Mouse (Mus musculus) monocyte, adult 5-6 weeks (primary cell): ENCODE results near the gene Mrap. TPM values are rescaled to one million over a fixed set of nuclear protein-coding genes. Genes with fewer than 3 reads are reported as not detected.

Experiments used
- ATAC-seq: fragments of 153-309, 156-312 bp; replicated peaks from 2 replicates; pipeline ENCODE4 v1.8.0; 2017; ENCODE audit warnings: mild to moderate bottlenecking; ENCODE audit not compliant: low TSS enrichment, insufficient number of reproducible peaks, severe bottlenecking, poor library complexity, low FRiP score
- total RNA-seq: library from RNA; stranded (forward); fragments of 200-1000, 200-491, 200-594 nt; gene quantifications from 3 replicates; pipeline ENCODE4 v1.2.3, GENCODE M21; 2017

Mrap gene
- total RNA-seq, 1 experiment from 2014 or later: not detected

DNA sequence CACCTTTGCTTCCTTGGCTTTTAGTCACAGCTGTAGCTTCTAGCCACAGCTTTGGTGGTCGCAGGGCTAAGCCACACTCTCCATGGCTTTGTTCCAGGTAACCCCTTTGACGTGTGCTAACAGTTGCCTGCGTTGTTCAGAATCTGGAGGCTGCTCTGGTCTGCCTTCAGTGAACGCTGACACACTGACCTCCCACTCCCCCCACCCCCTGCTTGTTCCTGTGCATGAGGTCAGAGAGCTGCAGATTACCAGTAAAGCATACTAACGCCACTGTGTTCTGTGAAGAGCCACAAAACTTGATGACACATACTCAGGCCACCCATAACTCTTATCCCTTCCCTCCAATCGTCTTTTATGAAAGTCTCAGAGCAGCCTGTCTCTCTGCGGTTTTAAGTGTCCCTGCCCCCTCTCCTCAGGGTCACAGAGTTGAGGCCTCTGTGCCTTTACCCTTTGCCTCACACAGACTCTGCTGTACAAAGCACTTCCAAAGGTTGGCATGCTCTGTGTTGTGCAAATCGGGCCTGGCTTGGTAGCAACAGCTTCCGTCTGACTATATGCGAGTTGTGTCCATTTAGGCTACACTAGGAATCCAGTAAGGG lies 1.2 kb upstream of the Mrap start:
- ATAC-seq: no peak

DNA sequence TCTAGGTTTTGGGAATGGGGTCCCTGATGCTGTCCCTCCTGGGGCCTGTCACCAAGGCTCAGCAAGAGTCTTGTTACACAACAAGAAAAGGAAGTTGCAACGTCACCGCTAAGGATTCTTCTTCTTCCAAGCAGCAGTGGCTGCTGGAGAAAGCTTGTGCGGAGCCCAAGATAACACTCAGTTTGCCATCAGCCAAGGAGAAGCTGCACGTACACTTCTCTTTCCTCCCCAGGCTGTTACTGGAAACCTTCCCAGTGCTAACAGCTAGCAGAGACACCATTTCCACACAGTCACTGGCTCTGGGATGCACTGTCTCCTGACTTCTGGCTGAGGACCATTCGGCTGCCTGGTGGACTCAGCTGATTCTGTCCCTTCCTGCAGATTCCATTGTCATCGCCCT lies 9.1 kb downstream of the Mrap start:
- ATAC-seq: no peak

DNA sequence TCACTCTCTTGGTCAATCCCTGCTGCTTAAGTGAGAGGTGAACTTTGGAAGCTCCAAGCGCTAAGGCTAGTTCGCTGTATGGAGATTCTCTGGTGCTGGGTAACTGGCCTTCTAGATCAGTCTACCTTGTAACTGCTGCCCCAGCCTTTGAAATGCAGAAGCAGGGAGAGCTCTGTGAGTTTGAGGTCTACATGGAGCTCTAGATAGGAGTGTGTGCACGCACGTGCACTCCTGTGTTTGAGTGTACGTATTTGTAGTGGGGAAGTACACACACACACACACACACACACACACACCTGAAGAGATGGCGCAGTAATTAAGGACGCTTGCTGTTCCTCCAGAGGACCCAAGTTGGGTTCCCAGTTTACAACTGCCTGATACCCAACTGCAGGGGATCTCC lies 10.2 kb downstream of the Mrap start:
- no peak for ATAC-seq

DNA sequence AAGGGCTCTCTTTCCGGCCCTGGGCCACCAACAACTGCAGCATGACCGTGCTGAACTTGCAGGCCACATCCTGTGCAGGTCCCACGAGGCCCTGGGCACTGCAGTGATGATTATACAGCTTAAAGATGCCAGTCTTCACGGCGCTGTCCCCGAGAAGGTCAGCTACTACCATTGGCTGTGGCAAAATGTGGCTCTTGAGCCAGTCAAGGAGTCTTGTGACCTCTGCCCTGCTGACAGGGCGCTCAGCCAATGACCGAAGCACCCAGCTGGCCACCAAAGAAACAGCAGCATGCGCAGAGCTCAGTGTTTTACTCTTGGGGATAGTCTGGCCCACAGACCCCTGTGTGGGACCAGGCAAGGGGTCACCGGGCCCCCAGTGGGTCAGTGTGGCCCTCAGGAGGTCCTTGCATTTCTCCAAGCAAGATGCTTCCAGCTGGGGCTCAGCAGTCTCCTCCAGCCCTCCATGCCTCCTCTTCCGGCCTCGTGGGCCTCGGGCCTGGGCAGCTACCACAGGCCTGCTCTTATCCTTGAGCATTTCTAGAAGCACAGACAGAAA lies 15.5 kb downstream of the Mrap start:
- no peak for ATAC-seq

DNA sequence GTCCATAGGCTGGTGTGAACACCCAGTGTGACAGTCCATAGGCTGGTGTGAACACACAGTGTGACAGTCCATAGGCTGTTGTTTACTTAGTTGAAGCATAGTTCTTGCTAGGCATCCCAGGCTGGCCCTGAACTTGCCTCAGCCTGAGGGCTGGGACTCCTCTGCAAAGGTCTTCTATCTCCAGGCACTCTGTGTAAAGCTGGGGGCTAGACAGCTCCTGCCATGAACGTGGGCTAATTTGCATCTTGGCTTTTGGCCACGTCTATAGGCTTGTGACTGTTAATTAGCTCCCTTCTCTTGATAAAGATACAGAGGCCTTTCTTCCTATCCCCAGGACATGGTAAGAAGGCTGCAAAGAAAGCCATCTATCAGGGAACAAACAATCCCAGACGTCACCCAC lies 21.3 kb downstream of the Mrap start:
- no peak for ATAC-seq

DNA sequence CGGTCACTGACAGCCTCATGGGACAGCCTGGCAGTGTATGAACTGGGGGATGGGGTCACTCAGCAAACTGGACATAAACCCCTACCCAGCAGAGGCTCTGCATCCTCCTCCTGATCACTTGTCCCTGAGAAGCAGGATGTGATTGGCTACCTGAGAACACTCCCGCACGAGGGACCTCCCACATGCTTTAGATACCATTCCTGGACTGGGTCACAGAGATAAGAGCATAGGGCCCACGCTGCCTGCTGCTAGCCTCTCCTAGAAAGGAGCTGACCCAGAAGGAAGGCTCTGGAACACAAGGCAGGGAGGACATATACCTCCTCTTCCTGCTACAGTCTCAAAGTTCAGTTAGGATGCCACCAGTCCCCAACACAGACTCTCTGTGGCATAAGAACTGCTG lies 22.5 kb downstream of the Mrap start:
- no peak for ATAC-seq

DNA sequence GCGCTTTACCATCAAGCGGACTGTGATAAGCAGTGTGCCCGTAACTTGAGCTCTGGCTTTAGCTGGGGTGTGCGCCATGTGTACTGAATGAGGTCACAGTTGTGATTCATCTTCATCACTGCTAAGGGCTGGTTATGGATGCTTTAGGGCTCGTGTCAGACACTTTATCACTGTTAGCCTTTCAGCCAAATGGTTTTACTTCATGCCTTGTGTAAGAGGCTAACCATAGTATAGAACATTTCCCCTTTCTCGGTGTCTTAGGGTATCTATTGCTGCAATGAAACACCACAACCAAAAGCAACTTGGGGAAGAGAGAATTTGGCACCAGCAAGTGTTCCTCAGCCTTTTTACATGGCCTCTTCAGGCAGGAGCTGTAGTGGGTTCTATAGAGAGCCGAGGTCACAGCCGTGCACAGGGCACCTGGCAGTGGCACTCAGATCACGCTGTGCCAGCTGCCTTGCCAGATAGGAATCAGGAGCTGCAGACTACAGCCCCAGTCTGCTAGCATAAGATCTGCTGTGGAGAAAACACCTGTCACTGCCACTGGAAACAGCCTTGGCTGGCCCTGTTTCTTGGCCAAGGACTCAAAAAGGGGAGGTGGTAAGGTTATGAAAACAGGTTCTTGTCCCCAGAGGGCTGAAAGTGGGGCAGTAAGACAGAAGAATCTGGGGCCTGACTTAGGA lies 27.3 kb downstream of the Mrap start:
- no peak for ATAC-seq

DNA sequence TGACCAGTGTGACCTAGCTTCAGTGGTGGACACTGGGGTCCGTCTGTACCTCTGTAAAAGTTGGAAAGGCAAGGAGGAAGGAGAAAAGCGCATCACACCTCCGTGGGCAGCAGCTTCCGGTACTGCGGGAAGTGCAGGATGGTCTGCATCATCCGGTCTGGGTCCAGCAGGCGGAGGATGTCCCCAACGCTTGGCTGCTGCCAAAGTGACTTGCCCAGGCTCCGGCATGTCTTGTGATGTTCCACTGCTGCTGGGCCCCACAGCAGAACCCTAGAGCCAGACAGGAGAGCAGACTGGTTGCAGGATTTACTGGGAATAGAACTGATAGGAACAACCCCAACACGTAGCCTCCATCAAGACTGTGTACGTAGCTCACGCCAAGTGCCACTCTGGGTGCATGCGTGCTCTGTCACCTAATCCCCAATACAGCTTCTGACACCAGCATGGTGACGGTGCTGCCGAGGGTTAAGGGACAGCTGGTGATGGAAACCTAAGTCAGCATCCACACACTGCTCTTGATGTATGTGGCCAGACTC lies 29.0 kb downstream of the Mrap start:
- ATAC-seq: no peak

DNA sequence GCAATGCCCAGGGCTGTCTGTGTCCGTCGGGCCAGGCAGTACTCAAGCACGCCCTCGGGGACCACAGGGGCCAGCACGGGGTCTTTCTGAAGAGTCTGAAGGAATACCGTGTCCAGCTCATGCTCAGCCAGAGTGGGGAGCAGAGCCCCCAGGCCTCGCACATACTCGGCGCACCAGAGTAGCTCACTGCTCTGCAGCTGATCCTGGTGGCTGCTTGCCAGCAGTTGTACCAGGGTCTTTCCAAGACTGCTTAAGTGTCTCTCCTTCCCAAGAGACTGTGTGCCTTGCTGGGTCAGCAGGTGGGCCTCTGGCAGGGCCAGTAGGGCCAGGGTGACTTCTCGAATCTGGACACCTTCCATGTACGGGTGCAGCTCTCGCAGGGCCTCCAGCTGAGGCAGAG lies 36.2 kb downstream of the Mrap start:
- no peak for ATAC-seq

DNA sequence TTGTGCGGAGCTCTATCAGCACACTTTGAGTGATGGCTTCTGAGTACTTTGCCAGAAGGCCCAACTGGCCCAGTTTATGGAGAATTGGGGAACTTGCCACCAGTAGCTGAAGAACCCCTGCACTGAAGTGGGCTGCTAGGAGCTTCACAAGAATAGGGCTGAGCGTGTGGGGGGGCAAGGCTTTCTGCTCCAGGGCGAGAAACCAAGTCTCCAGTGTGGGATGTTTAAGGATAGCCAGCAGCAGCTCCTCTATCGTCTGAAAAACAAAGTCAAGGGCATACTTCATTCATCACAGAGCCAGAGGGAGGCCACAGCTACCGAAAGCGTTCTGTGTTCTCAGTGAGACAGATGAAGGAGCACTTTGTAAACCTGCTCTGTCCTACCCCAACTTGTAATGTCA lies 36.6 kb downstream of the Mrap start:
- ATAC-seq: no peak

DNA sequence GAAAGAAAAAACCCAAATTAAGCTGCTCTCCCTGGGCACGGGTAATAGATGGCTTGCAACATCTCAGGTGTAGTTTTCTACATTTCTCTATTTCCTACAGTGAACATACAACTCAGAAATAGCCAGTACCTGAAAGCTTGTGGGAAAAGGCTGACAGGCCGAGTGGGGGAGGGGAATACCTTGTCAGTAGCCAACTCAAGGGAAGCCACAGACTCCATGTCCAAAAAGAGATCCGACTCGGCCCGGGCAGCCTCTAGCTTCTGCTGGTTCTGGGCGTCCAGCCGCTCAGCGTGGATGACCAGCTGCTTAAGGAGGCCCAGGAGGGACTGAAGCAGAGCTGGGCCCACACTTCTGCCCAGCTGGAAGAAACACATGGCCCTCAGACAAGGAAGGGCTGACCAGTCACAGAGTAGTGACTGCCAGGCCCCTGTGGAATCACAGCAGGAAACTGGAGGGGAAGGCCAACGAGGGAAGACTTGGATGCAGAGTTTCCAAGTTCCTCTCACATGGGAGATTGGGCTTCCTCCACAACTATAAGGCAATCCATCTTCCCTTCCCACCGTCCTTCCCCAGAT lies 38.0 kb downstream of the Mrap start:
- ATAC-seq: no peak

DNA sequence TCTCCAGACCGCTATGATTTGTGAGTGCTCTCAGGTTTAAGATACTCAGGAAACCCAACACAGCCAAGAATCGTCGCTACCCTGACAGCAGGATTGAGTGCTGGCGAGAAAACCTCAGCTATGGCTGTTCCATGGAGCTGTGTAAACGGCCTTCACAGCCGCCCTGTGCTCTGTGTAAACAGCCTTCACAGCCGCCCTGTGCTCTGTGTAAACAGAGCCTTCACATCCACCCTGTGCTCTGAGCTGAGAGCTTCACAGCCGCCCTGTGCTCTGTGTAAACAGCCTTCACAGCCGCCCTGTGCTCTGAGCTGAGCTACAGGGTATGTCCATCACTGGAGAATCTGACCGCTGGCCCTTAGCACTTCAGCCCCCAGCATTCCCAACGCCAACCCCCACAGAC lies 41.8 kb downstream of the Mrap start:
- no peak for ATAC-seq

DNA sequence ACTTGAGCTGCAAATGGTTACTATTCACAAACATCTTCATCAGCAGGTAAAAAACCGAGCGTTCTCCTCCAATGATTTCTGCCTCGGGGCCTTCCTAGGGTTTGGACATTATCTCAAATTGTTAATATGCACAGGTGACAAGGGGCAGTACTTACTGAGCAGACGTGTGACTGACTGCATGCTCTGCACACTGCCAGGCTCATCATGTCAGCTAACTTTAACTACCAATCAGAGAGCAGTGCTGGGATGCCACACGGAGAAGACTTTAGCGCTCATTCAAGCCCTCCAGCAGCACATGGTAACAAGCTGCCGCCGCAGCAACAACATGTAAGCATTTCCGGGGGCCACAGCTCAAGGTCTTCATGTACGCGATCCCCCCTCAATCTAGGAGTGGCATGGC lies 45.3 kb downstream of the Mrap start:
- ATAC-seq: no peak

DNA sequence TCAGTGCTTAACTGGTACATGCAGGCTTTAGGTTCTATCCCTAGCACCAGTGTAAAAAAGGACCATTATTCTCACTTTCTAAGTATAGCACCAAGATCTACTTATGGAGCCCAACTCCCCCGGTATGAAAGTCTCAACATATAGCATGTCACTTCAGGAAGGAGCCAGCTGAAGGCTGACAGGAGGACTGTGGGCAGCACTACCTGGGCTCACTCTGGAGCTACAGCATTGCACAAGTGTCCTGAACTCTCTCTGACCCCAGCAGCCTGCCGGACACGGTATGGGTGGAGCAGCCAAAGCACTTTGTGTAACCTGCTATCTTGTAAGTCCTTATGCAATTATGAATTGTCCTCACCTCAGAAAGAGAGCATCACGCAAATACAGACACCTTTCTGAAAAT lies 47.2 kb downstream of the Mrap start:
- no peak for ATAC-seq

DNA sequence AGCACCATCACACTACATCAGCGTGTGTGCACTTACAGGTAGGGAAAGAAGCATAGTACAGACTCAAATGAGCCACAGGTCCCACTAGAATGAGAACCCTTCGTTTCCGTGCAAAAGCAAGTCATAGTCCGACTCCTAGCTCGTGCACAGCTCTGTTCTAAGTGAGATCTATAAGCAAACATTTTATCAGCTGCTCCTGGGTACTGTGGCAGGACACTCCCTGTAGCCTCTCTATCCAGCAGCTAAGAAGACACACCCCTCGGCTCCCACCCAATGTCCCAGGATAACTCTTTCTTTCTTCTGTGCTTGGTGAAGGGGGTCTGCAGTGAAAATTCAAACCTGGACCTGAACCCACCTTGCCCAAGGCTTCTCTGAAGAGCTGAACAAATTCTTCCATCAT lies 50.6 kb downstream of the Mrap start:
- ATAC-seq: no peak

DNA sequence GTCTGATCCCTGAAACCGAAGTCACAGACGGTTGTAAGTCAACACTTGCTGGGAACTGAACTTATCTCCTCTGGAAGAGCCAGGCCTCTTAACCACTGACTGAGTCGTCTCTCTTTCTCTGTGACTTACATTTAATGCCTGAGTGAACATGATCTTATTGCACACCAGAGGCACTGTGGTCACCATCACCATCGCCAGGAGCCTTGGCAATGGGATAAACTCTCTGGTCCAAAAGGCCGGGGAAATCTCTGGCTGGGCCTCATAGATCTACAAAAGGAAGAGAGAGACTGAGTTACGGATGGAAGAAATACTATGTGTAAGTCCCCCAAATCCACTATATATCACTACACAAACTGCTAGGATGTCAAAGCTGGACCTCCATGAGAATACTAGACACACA lies 52.9 kb downstream of the Mrap start:
- no peak for ATAC-seq

DNA sequence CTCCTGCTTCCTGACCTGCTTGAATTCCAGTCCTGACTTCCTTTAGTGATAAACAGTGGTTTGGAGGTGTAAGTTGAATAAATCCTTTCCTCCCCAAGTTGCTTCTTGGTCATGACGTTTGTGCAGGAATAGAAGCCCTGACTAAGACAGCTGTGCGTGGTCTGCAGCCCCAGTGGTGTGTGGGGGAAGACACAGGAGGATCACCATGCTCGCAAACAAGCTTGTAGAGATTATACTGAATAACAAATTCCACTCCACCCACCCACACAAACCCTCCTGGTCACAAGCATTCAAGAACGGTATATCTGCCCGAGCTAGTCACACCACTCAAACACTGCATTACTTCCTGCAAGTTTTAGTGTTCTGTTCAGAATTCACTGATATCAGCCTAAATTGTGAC lies 54.1 kb downstream of the Mrap start:
- ATAC-seq: no peak

DNA sequence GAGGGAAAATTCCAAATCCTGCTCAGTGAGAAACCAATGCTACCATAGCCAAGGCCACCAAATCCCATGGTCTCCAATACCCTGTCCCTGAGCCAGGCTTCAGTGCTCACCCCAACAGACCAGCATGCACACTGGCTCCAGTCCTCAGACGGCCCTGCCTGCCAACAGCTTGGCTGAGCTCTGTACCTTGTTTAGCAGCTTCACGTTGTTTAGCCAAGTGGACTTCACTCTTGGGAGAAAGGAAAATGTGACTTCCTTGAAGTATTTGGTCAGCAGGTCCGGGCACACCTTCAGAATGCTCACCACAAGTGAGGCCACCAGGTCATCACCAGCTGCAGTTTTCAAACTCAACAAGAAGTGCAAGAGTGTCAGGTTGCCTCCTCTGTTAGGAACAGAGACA lies 54.5 kb downstream of the Mrap start:
- no peak for ATAC-seq

DNA sequence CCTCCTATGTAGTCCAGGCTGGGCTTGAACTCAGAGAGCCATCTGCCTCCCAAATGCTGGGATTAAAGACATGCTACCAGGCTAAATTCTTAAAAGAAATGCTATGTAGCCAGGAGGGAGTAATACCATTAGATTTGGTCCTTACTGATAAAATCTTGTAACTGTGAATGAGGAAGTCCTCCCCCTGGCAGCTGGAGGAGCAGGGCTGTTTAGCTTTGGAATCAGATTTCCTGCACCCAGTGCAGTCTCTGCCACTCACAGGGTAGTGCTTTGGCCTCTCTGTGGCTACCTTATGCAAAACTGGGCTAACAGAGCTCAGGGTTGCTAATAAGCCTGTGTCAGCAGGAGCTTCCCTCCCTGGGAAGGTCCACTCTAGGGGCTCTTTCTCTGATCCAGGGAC lies 56.7 kb downstream of the Mrap start:
- ATAC-seq: no peak

DNA sequence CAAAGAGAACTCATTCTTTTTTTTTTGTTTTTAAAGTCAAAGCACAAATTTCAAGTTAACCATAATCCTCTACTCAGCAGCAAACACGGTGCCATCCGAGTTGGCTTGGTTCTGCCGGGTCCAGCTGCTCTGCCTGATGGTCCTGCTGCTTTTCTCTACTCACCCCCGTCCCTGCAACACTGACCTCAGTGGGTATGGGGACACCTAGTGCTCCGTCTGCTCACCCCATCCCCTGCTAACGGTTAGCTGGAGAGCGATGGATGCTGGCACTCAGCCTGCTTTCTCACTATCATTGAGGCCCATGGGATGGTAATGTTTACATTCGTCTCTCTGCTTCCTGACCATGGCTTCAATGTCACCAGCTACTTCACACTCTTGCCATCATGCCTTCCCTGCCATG lies 60.4 kb downstream of the Mrap start:
- no peak for ATAC-seq
